In the genomic region with DNA sequence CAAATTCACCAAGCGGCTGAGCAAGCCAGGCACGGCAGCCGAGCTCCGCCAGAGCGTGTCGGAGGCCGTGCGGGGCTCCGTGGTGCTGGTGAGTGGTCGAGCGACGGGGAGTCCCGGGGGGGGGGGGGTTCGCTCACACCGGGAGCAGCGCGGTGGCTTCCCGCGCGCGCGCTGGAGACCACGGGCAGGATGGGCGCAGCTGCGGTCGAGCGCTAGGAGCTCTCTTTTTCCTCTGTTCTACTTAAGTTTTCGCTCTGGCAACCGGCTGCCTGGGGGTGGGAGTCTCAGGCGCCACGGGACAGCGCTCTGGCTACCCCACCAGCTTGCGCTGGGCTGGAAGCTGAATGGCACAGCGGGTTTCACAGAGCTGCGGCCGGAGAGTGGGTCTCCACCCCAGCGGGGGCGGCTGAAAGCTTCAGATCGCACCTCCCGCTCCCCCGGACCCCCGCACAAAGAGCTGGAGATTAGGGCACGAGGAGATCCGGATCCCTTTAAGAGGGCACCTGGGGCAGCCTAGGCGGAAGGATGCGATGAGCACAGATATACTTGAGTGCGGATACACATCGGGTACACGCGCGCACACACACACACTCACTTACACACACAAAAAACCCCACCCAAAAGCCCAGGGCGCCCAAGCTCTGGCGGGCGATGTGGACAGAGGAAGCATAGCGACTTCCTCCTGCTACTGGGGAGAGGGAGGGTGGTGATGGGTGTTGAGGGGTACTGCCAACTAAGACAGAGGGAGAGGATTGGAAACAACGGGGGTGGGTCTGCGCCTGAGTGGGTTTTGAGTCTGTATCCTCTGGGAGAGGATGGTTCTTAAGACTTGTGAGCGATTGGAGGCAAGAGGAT, we compare ENCODE assay signal across 8 mouse cellular contexts. TPM values are rescaled to one million over a fixed set of nuclear protein-coding genes. Genes with fewer than 3 reads are reported as not detected.
A peak's percentile ranks its signal among the peaks of the same experiment; 100 is the strongest.
DNase-seq lines count a peak whose midpoint lies in the region; ATAC-seq and TF ChIP-seq lines count a peak whose summit lies in the region.

No protein-coding gene starts in this region.

- DNase-seq in frontal cortex, postnatal 25 days (ENCODE audit: low spot score in 2 of 2), result no peak
- DNase-seq in brain, adult 2 months (ENCODE audit: low read depth, low spot score), result peak; percentile 30
- DNase-seq in midbrain, embryonic 11.5 days (ENCODE audit: low spot score, missing footprints), result peak; percentile 89
- peak in 1 of 2 experiments; percentile 63 for DNase-seq in spleen, adult 2 months (ENCODE audit: low read depth in 1 of 2, low spot score in 2 of 2)

- no peak for TF ChIP-seq POLR2A in spleen, adult 2 months (IDR thresholded peaks at IDR 0.05; ENCODE audit: low read depth, low read length)

- H3K36me3 ChIP-seq in forebrain, embryonic 12.5 days (replicated peaks), result no peaks in the 10 kb centered on the region
- no peaks in the 10 kb centered on the region for H3K36me3 ChIP-seq in hindbrain, embryonic 13.5 days
- H3K36me3 ChIP-seq in limb, embryonic 12.5 days, result no peaks in the 10 kb centered on the region
- no peaks in the 10 kb centered on the region for H3K36me3 ChIP-seq in midbrain, embryonic 11.5 days (ENCODE audit: control insufficient read depth, insufficient read depth, low read length)
- no peaks in the 10 kb centered on the region for H3K36me3 ChIP-seq in spleen, adult 2 months (ENCODE audit: control insufficient read depth, insufficient read depth, low read length)

- WGBS in forebrain, embryonic 12.5 days, result 23% methylated on average over 50 of the region's 58 CpGs
- WGBS in hindbrain, embryonic 13.5 days, result 9% methylated on average over 52 of the region's 58 CpGs
- WGBS in limb, embryonic 12.5 days, result 16% methylated on average over 50 of the region's 58 CpGs
- WGBS in midbrain, embryonic 11.5 days, result 14% methylated on average over 42 of the region's 58 CpGs
- WGBS in spleen, adult 2 months, result 28% methylated on average over 46 of the region's 58 CpGs

- H3K27me3 ChIP-seq in forebrain, embryonic 12.5 days, result no peaks in the 10 kb centered on the region
- no peaks in the 10 kb centered on the region for H3K27me3 ChIP-seq in hindbrain, embryonic 13.5 days
- H3K27me3 ChIP-seq in limb, embryonic 12.5 days, result no peaks in the 10 kb centered on the region; the same call in 1 of the 2 replicates
- H3K27me3 ChIP-seq in midbrain, embryonic 11.5 days (ENCODE audit: control insufficient read depth, insufficient read depth, low read length), result no peaks in the 10 kb centered on the region
- no peaks in the 10 kb centered on the region for H3K27me3 ChIP-seq in spleen, adult 2 months (ENCODE audit: control insufficient read depth, insufficient read depth, low read length)

- H3K4me1 ChIP-seq in forebrain, embryonic 12.5 days, result 0 out of 2 replicates have a peak, but pooled peaks cover 3% of the 10 kb centered on the region
- peaks cover 17% of the 10 kb centered on the region for H3K4me1 ChIP-seq in hindbrain, embryonic 13.5 days (replicated peaks)
- no peaks in the 10 kb centered on the region for H3K4me1 ChIP-seq in limb, embryonic 12.5 days (replicated peaks)
- no peaks in the 10 kb centered on the region for H3K4me1 ChIP-seq in midbrain, embryonic 11.5 days (ENCODE audit: control insufficient read depth, insufficient read depth, low read length)
- peaks cover 5% of the 10 kb centered on the region; the same call in 1 of the 2 replicates for H3K4me1 ChIP-seq in spleen, adult 2 months (ENCODE audit: control insufficient read depth, insufficient read depth, insufficient read length)

- peak; percentile 69; the same call in 1 of the 2 replicates for ATAC-seq in frontal cortex, adult (ENCODE audit: low TSS enrichment)
- ATAC-seq in forebrain, embryonic 12.5 days (ENCODE audit: low FRiP score), result peak; percentile 78
- peak; percentile 80 for ATAC-seq in hindbrain, embryonic 13.5 days (ENCODE audit: low FRiP score)
- ATAC-seq in limb, embryonic 12.5 days (ENCODE audit: insufficient number of reproducible peaks, insufficient read depth, low FRiP score, low TSS enrichment, low read depth), result peak; percentile 38; the same call in 1 of the 2 replicates
- ATAC-seq in midbrain, embryonic 11.5 days (ENCODE audit: low FRiP score), result peak; percentile 72

- peak overlapping the region; percentile 58 for H3K4me3 ChIP-seq in forebrain, embryonic 12.5 days (replicated peaks)
- H3K4me3 ChIP-seq in hindbrain, embryonic 13.5 days, result peak overlapping the region; percentile 60
- H3K4me3 ChIP-seq in limb, embryonic 12.5 days (replicated peaks), result peak overlapping the region; percentile 56
- H3K4me3 ChIP-seq in midbrain, embryonic 11.5 days (ENCODE audit: low read depth, low read length), result peak overlapping the region; percentile 55
- peak overlapping the region; percentile 84 for H3K4me3 ChIP-seq in spleen, adult 2 months (ENCODE audit: extremely low read depth, insufficient read depth, insufficient read length)

- peak overlapping the region; percentile 65 for H3K9ac ChIP-seq in forebrain, embryonic 12.5 days
- H3K9ac ChIP-seq in hindbrain, embryonic 13.5 days, result peak overlapping the region; percentile 78
- peak overlapping the region; percentile 64 for H3K9ac ChIP-seq in limb, embryonic 12.5 days (replicated peaks)
- H3K9ac ChIP-seq in midbrain, embryonic 11.5 days (ENCODE audit: low read length), result peak overlapping the region; percentile 69

- TF ChIP-seq CTCF in spleen, adult 2 months (IDR thresholded peaks at IDR 0.05; ENCODE audit: extremely low read depth, insufficient read depth, insufficient read length, insufficient replicate concordance), result no peak

- H3K9me3 ChIP-seq in forebrain, embryonic 12.5 days, result no peaks in the 10 kb centered on the region
- no peaks in the 10 kb centered on the region for H3K9me3 ChIP-seq in hindbrain, embryonic 13.5 days
- H3K9me3 ChIP-seq in limb, embryonic 12.5 days, result no peaks in the 10 kb centered on the region
- no peaks in the 10 kb centered on the region for H3K9me3 ChIP-seq in midbrain, embryonic 11.5 days (ENCODE audit: control insufficient read depth, low read length)

- peak overlapping the region; percentile 88 for H3K27ac ChIP-seq in forebrain, embryonic 12.5 days
- H3K27ac ChIP-seq in hindbrain, embryonic 13.5 days, result peak overlapping the region; percentile 89
- peak overlapping the region; percentile 64 for H3K27ac ChIP-seq in limb, embryonic 12.5 days
- H3K27ac ChIP-seq in midbrain, embryonic 11.5 days (ENCODE audit: low read depth, low read length), result peak overlapping the region; percentile 44
- peak overlapping the region; percentile 96 for H3K27ac ChIP-seq in spleen, adult 2 months (ENCODE audit: insufficient read depth, low read length)

- peak overlapping the region; percentile 53 for H3K4me2 ChIP-seq in forebrain, embryonic 12.5 days
- peak overlapping the region; percentile 60 for H3K4me2 ChIP-seq in hindbrain, embryonic 13.5 days
- H3K4me2 ChIP-seq in limb, embryonic 12.5 days, result peak overlapping the region; percentile 59
- H3K4me2 ChIP-seq in midbrain, embryonic 11.5 days, result peak overlapping the region; percentile 51

RNA-seq across cellular contexts. Expression of gene Dock11, which starts 0.5 kb away (rescaled TPM):
- 28.6 and 29.1 TPM in 2 replicates for polyA plus RNA-seq in forebrain, embryonic 12.5 days (2016; fragmentation: Nextera tagmentation; extraction: Ambion mirVana)
- polyA plus RNA-seq in hindbrain, embryonic 13.5 days (2015; fragmentation: Nextera tagmentation; extraction: Ambion mirVana), result 14.4 and 15.8 TPM in 2 replicates
- polyA plus RNA-seq in limb, embryonic 12.5 days (2016; fragmentation: Nextera tagmentation; extraction: Ambion mirVana), result 20.2 and 21.3 TPM in 2 replicates
- polyA plus RNA-seq in midbrain, embryonic 11.5 days (2014; fragmentation: Nextera tagmentation; extraction: Ambion mirVana), result 24.2 and 29.0 TPM in 2 replicates
- polyA plus RNA-seq in spleen, adult 2 months (2012; rRNA removed), result 4.4 and 4.5 TPM in 2 replicates

Comparison
In these comparisons a context has a peak if more than half of its experiments do, and no peak if none do; other contexts are left out.
1. DNase-seq: peak in brain, adult 2 months (single experiment) and midbrain, embryonic 11.5 days (single experiment); none in frontal cortex, postnatal 25 days (0 of 2).
2. H3K27ac ChIP-seq: peak in every context shown above with its lines; median percentile 96 in spleen, adult 2 months; 89 in hindbrain, embryonic 13.5 days; 88 in forebrain, embryonic 12.5 days; 64 in limb, embryonic 12.5 days; 44 in midbrain, embryonic 11.5 days.
3. Peak in every context shown above with its lines, with median percentiles within 50 percentile points of each other: ATAC-seq, H3K4me2 ChIP-seq, H3K4me3 ChIP-seq and H3K9ac ChIP-seq.